Mouse (Mus musculus): ENCODE data around the gene Mindy4.

- no peak for TF ChIP-seq CTCF (IDR thresholded peaks at IDR 0.05; ENCODE audit: extremely low read depth, insufficient read depth, insufficient read length, insufficient replicate concordance)
- no peak for TF ChIP-seq POLR2A (IDR thresholded peaks at IDR 0.05; ENCODE audit: low read depth, low read length)
Observed at GRCm38 (mm10) chr6:55179560-55179959, 23.6 kb upstream of the Mindy4 start.
